Mouse (Mus musculus) heart, postnatal 25 days (tissue): ENCODE measurements around the gene Dusp14. TPM values are rescaled to one million over a fixed set of nuclear protein-coding genes. Genes with fewer than 3 reads are reported as not detected.

ENCODE experiments used
- DNase-seq: peaks from one replicate; pipeline ENCODE4 v3.0.0; 2022; ENCODE audit warnings: low spot score
- intact Hi-C: fragments of 180-260 bp; cut with DNase I; formaldehyde crosslinking; loops from one replicate; pipeline ENCODE4 v1.15.1; 2025
- total RNA-seq, 2 experiments: library from RNA; stranded (reverse); gene quantifications; 2 replicates each; pipeline ENCODE4 v1.2.3; 2021

Dusp14 gene
- total RNA-seq, 2 experiments from 2014 or later: 0.55 TPM; not detected in 1

DNA sequence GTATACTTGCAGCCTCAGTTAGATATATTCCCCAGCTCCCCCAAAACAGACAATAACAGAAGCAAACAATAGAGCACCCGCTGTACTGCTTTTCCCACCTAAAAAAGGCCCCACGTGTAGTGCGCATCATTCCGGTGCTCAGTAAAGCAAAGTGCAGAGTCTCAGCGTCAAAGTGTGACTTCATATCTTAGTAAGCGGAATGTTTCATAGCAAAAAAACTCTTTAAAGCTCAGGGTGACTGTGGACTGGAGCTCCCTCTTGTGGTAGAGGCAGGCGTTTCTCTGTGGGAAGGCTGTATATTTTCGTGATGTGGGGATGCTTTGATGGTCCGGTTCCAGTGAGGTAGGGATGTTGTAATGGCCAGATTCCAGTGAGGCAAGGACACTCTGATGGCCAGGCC, 37.1 kb downstream of the Dusp14 start:
- intact Hi-C loops: loop anchor here (2.0 kb wide), 1 partner anchor 247 kb away; no protein-coding TSS in a partner anchor
- no peak for DNase-seq

GRCm38 (mm10) chr11:84028271-84029028, 40.6 kb downstream of the Dusp14 start:
- DNase-seq: peak; percentile 52
- intact Hi-C loops: no loop called here

DNA sequence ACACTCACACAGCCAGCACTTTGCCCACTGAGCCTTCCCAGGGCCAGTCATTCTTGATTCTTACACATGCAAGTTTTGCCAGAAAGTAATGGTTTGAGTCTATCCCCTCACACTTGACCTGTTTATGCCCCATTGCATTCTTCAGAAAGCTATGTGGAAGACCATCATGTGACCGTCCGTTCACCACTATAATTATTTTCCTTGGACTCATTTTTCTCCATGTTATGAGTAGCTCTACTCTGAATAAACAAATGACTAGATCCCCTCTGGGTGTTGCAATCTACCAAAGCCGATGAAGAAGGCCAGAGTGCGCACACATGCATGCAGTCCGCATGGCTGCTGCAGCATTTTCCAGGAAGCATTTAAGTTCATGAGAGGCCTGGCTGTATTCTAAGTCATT, 41.8 kb downstream of the Dusp14 start:
- no peak for DNase-seq
- intact Hi-C loops: no loop called here

- DNase-seq: no peak
- intact Hi-C loops: no loop called here
These were observed 52.1 kb downstream of the Dusp14 start for GRCm38 (mm10) chr11:84016810-84017508.

GRCm38 (mm10) chr11:84016147-84016809, 52.8 kb downstream of the Dusp14 start:
- intact Hi-C loops: no loop called here
- DNase-seq: no peak

- DNase-seq: no peak
- intact Hi-C loops: no loop called here
These were observed 56.0 kb downstream of the Dusp14 start for GRCm38 (mm10) chr11:84013105-84013504.

DNA sequence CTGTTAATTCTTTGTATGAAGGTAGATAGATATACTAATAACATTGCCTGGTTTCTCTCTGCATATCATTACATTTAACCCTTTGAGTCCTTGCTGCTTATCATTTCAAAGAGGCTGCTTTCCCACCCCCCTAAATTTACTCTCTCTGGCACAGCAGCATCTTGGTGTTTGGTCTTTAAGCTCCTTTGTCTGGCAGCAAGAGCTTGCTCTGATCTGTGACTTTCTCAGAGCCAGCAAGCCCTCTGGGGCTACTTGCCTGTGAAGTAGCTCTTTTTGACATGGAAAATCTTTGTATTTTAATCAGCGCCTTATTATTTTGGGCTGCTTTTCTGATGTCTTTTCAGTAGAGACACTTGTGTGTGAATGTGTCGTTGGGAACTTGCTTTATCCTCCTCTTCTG, 57.5 kb downstream of the Dusp14 start:
- intact Hi-C loops: no loop called here
- no peak for DNase-seq

- no peak for DNase-seq
- intact Hi-C loops: no loop called here
These were observed 58.0 kb downstream of the Dusp14 start for GRCm38 (mm10) chr11:84011050-84011449.

DNA sequence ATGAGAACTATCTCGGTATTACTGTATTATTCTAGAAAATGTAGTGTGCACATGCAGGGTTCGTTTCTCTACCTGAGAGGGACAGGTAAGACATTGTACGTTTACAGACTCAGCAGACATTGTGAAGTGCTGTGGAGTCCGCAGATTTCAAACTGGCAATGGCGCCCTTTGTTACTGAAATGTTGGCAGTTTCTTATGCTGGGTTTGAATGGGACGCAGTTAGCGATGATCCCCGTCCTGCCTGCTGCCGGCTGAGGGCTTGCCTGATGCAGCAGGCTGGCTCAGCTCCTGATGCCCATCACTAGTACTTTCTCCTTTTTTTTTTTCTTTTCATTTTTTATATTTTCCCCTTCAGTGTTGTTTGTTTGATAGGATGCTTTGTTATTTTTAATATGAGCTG, 58.6 kb downstream of the Dusp14 start:
- DNase-seq: no peak
- intact Hi-C loops: no loop called here

- intact Hi-C loops: no loop called here
- DNase-seq: no peak
These were observed 60.1 kb downstream of the Dusp14 start for GRCm38 (mm10) chr11:84009001-84009400.

GRCm38 (mm10) chr11:84003986-84004385, 65.1 kb downstream of the Dusp14 start:
- DNase-seq: no peak
- intact Hi-C loops: no loop called here

- intact Hi-C loops: no loop called here
- DNase-seq: no peak
These were observed 67.8 kb downstream of the Dusp14 start for GRCm38 (mm10) chr11:84001257-84001656.

DNA sequence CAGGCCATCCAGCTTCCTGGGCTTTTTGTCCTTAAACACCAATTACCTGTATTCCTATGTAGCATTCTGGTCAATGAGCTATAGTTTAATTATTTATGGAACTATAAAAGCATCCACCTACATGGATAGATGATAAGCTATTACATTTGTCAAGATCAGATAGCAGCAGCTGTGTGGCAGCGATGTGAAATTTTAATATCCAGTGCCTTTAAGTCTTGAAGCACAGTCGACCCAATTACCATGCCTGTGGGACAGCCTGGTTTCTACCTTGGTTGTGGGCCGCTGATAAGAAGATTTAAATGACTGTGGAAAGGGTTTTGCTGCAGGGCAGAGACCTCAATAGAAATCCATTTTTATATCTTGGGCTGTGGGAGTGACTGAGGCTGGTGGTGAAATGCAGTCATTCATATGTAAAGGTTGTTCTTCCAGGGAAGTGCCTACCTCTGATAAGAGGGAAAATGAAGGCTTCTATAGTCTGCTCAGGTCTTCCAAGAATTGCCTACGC, 69.6 kb downstream of the Dusp14 start:
- DNase-seq: no peak
- intact Hi-C loops: no loop called here

GRCm38 (mm10) chr11:83998993-83999392, 70.1 kb downstream of the Dusp14 start:
- DNase-seq: no peak
- intact Hi-C loops: no loop called here

Other genes starting within 250 kb of the Dusp14 start
- gene Hnf1b, start 219.2 kb downstream of the Dusp14 start, total RNA-seq: not detected
- 10 to 100 TPM in 1 of 2 experiments, 1 to 10 TPM in 1; 9.5 to 10.1 TPM for gene Ddx52, start 127.2 kb downstream of the Dusp14 start, total RNA-seq
- 10 to 100 TPM; 25.7 to 27.4 TPM for gene Synrg, start 104.8 kb downstream of the Dusp14 start, total RNA-seq
- gene Tada2a, start 60.3 kb upstream of the Dusp14 start, total RNA-seq: 1 to 10 TPM; 7.0 TPM
- gene Acaca, start 60.4 kb upstream of the Dusp14 start, total RNA-seq: 10 to 100 TPM; 16.5 to 22.1 TPM
- not detected for gene Gm11437, start 98.2 kb upstream of the Dusp14 start, total RNA-seq